Comparison of ENCODE assay signal across 24 mouse cellular contexts in genomic region chr9:110044373-110044772, GRCm38 (mm10).
DNase-seq lines count a peak whose midpoint lies in the region; ATAC-seq and TF ChIP-seq lines count a peak whose summit lies in the region.
"Had no signal": no experiment of that assay in that cellular context is flagged by ENCODE, and none has a peak within 500 bp of the region (broad histone marks: within the 10 kb centered on the region; RNA-seq: fewer than 3 reads in every experiment).

No protein-coding gene starts in this region.

- in situ Hi-C loops in Patski (cut with MboI; ENCODE audit: low pct_unique_long_range_greater_than_20kb): no loop called here

- H3K4me1 ChIP-seq in lung, adult 2 months (ENCODE audit: control insufficient read depth, insufficient read depth, low read length): no peaks in the 10 kb centered on the region; the same call in 1 of the 2 replicates
- H3K4me1 ChIP-seq: embryonic facial prominence, embryonic 15.5 days had no signal

- POLR2A ChIA-PET in Patski (lab: Charles Lee): no interaction called here

- WGBS in lung, adult 2 months: 67% methylated on average over 4 of the region's 4 CpGs

- ATAC-seq in Patski: no peak
- ATAC-seq: activated CD4-positive, CD25-positive, alpha-beta regulatory T cell, adult 4 months; forebrain, embryonic 14.5 days; hindbrain, embryonic 16.5 days had no signal

- CTCF ChIA-PET in Patski (lab: Charles Lee): no interaction called here

- H3K27me3 ChIP-seq in Patski: no peaks in the 10 kb centered on the region
- H3K27me3 ChIP-seq: embryonic facial prominence, embryonic 15.5 days; heart, embryonic 13.5 days; hindbrain, embryonic 12.5 days had no signal

- peak; percentile 53 to 73 for DNase-seq in frontal cortex, adult 2 months (ENCODE audit: extremely low spot score in 1 of 2, low spot score in 1 of 2)
- DNase-seq in frontal cortex, postnatal 14 days (ENCODE audit: low spot score in 2 of 2): no peak
- peak; percentile 35 to 88 for DNase-seq in left cerebral cortex, postnatal 25 days (ENCODE audit: low spot score in 2 of 2)
- no peak for DNase-seq in left cerebral cortex, postnatal 10 days (ENCODE audit: extremely low spot score in 1 of 2, low spot score in 2 of 2)
- no peak for DNase-seq in Patski (ENCODE audit: low read depth, low spot score)
- peak; percentile 31 to 54 for DNase-seq in left cerebral cortex, postnatal 36 days (ENCODE audit: low spot score in 2 of 2)
- DNase-seq in lung, adult 2 months: no peak
- DNase-seq: adrenal gland, adult 2 months; adrenal gland, postnatal 25 days; cerebellum, adult 11 months; cerebellum, adult 8-10 months; cerebellum, postnatal 14 days; embryo, embryonic 11 days; gastrocnemius, adult 2 months; gastrocnemius, postnatal 25 days; heart, postnatal 4 days had no signal

- no peak overlapping the region for H3K4me3 ChIP-seq in lung, adult 2 months (replicated peaks; ENCODE audit: extremely low read depth, low read depth, low read length)
- H3K4me3 ChIP-seq: embryonic facial prominence, embryonic 15.5 days; erythroblast, embryonic 14.5 days; forebrain, embryonic 10.5 days; gastrocnemius, adult 2 months; heart, embryonic 13.5 days; hindbrain, embryonic 12.5 days had no signal

- TF ChIP-seq CTCF in Patski (IDR thresholded peaks at IDR 0.05): peak; percentile 0
- no peak for TF ChIP-seq CTCF in lung, adult 2 months (IDR thresholded peaks at IDR 0.05; ENCODE audit: insufficient read depth, low read length)

- intact Hi-C loops in left cerebral cortex, postnatal 25 days (cut with DNase I): no loop called here
- intact Hi-C loops in left cerebral cortex, postnatal 10 days (cut with DNase I): no loop called here
- intact Hi-C loops in left cerebral cortex, postnatal 36 days (cut with DNase I): no loop called here

- no peak for TF ChIP-seq POLR2A in lung, adult 2 months (IDR thresholded peaks at IDR 0.05; ENCODE audit: borderline replicate concordance, extremely low read depth, low read depth, low read length)

Comparison
In these comparisons a context has a peak if more than half of its experiments do, and no peak if none do; other contexts are left out.
1. DNase-seq: peak in frontal cortex, adult 2 months (2 of 2), left cerebral cortex, postnatal 25 days (2 of 2) and left cerebral cortex, postnatal 36 days (2 of 2); none in frontal cortex, postnatal 14 days (0 of 2), left cerebral cortex, postnatal 10 days (0 of 2), Patski (single experiment) and lung, adult 2 months (single experiment).